ENCODE assay signal across 10 mouse cellular contexts in the genomic region with DNA sequence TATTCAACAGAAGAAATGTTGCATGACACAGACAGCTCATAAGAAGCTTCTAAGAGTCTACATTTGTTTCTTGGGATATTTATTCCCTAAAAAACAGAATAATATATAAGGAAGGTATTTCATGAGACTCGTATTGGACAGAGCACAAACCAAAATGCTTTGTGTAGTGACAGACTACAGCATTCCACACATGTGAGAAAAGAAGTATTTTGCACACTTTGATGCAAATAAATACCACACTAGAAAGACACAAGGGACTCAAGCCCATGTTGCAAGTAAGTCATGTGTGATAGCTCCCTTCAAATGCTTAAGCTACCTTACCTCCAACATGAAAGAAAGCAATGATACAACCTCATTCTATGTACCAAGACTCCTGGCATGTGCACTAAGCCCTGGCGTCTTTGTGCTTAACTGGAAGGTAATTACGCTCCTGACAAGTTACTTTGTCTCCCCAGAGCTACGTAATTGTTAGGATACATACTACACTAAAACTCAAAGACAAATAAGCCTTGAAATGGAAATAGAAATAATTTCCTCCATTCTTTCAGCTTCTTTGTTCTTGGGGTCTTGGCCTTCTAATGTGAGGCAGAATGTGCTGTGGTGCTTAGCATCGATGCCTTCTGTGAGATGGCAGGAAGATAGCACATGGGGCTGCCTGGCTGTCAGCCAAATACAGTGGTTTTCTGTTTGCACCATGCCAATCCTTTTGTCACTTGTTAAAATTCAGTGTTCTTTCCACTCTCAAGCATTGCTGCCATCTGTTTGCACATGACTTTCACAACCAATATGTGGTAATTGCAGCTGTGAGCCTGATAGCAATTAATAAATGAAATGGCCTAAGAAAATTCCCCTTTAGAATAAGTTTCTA.
A peak's percentile ranks its signal among the peaks of the same experiment; 100 is the strongest.
DNase-seq lines count a peak whose midpoint lies in the region; ATAC-seq and TF ChIP-seq lines count a peak whose summit lies in the region.
"Had no signal": no experiment of that assay in that cellular context is flagged by ENCODE, and none has a peak within 500 bp of the region (broad histone marks: within the 10 kb centered on the region; RNA-seq: fewer than 3 reads in every experiment).

No protein-coding gene starts in this region.

- H3K9me3 ChIP-seq in hindbrain, postnatal 0 days (ENCODE audit: low read length), result no peaks in the 10 kb centered on the region
- no peaks in the 10 kb centered on the region for H3K9me3 ChIP-seq in midbrain, postnatal 0 days (ENCODE audit: low read length)
- H3K9me3 ChIP-seq: liver, embryonic 15.5 days had no signal

- no peak overlapping the region for H3K9ac ChIP-seq in hindbrain, postnatal 0 days (replicated peaks; ENCODE audit: low read length)
- no peak overlapping the region for H3K9ac ChIP-seq in midbrain, postnatal 0 days (replicated peaks; ENCODE audit: low read length, poor library complexity, severe bottlenecking)
- H3K9ac ChIP-seq: liver, embryonic 15.5 days had no signal

- H3K27me3 ChIP-seq in hindbrain, postnatal 0 days (ENCODE audit: insufficient read depth, low read length), result no peaks in the 10 kb centered on the region
- H3K27me3 ChIP-seq in midbrain, postnatal 0 days (ENCODE audit: insufficient read depth, low read length), result no peaks in the 10 kb centered on the region
- H3K27me3 ChIP-seq: liver, embryonic 15.5 days had no signal

- peak; percentile 76 for ATAC-seq in hindbrain, postnatal 0 days
- peak; percentile 38; the same call in 1 of the 2 replicates for ATAC-seq in midbrain, postnatal 0 days (ENCODE audit: low FRiP score)
- ATAC-seq in activated CD4-positive, CD25-positive, alpha-beta regulatory T cell, adult 4 months, result no peak

- no peaks in the 10 kb centered on the region for H3K36me3 ChIP-seq in hindbrain, postnatal 0 days (ENCODE audit: insufficient read depth, low read length)
- H3K36me3 ChIP-seq in midbrain, postnatal 0 days (ENCODE audit: insufficient read depth, low read length), result no peaks in the 10 kb centered on the region
- H3K36me3 ChIP-seq: liver, embryonic 15.5 days had no signal

- no peak overlapping the region for H3K4me2 ChIP-seq in hindbrain, postnatal 0 days (ENCODE audit: low read depth, low read length)
- no peak overlapping the region for H3K4me2 ChIP-seq in midbrain, postnatal 0 days (ENCODE audit: low read depth, low read length, poor library complexity, severe bottlenecking)
- H3K4me2 ChIP-seq: liver, embryonic 15.5 days had no signal

- H3K4me1 ChIP-seq in hindbrain, postnatal 0 days (ENCODE audit: insufficient read depth, low read length), result no peaks in the 10 kb centered on the region
- H3K4me1 ChIP-seq in midbrain, postnatal 0 days (ENCODE audit: insufficient read depth, low read length), result no peaks in the 10 kb centered on the region
- H3K4me1 ChIP-seq: liver, embryonic 15.5 days had no signal

- TF ChIP-seq CTCF in hindbrain, postnatal 0 days (IDR thresholded peaks at IDR 0.05; ENCODE audit: low read depth), result no peak
- no peak for TF ChIP-seq CTCF in midbrain, postnatal 0 days (IDR thresholded peaks at IDR 0.05)

- WGBS in hindbrain, postnatal 0 days, result 29% methylated on average over 5 of the region's 5 CpGs
- WGBS in midbrain, postnatal 0 days, result 54% methylated on average over 5 of the region's 5 CpGs

- no peak overlapping the region for H3K27ac ChIP-seq in hindbrain, postnatal 0 days
- H3K27ac ChIP-seq in midbrain, postnatal 0 days (ENCODE audit: low read depth, low read length), result no peak overlapping the region
- H3K27ac ChIP-seq: liver, embryonic 15.5 days had no signal

- no peak overlapping the region for H3K4me3 ChIP-seq in hindbrain, postnatal 0 days (ENCODE audit: low read length)
- H3K4me3 ChIP-seq in midbrain, postnatal 0 days (ENCODE audit: low read depth, low read length), result no peak overlapping the region
- H3K4me3 ChIP-seq: liver, embryonic 15.5 days had no signal

- DNase-seq in cerebellum, postnatal 4 days (ENCODE audit: low spot score in 2 of 2), result peak; percentile 29 to 73
- DNase-seq in cerebellum, adult 11-12 months, result no peak
- DNase-seq in NIH3T3 (ENCODE audit: low read depth), result peak; percentile 2
- DNase-seq in hindbrain, postnatal 0 days (ENCODE audit: low spot score), result peak; percentile 86
- DNase-seq in midbrain, postnatal 0 days (ENCODE audit: low spot score), result peak; percentile 88
- no peak for DNase-seq in ovary, postnatal 10 days (ENCODE audit: low spot score)
- DNase-seq in spleen, adult 18-20 months, result no peak
- DNase-seq: heart, postnatal 10 days had no signal

Comparison
In these comparisons a context has a peak if more than half of its experiments do, and no peak if none do; other contexts are left out.
1. DNase-seq: peak in cerebellum, postnatal 4 days (2 of 2), NIH3T3 (single experiment), hindbrain, postnatal 0 days (single experiment) and midbrain, postnatal 0 days (single experiment); none in cerebellum, adult 11-12 months (single experiment), ovary, postnatal 10 days (single experiment) and spleen, adult 18-20 months (0 of 2).